Mouse (Mus musculus): ENCODE data around the gene Hexim2.
A peak's percentile ranks its signal among the peaks of the same experiment; 100 is the strongest.

Gene Hexim2

DNA sequence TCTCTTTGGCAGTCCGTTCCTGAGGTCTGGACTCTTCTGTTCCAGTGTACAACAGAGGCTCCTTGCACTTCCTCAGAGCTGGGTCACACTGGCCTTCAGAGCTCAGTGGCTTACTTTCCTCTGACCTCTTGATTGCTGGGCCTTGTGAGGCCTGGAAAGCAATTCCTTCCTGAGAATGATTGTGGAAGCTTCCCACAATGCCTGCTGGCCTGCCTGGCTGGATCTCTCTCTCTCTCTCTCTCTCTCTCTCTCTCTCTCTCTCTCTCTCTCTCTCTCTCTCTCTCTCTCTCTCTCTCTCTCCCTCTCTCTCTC lies 9.7 kb downstream of the Hexim2 start:
- peak; percentile 9 for DNase-seq (ENCODE audit: low spot score)

DNA sequence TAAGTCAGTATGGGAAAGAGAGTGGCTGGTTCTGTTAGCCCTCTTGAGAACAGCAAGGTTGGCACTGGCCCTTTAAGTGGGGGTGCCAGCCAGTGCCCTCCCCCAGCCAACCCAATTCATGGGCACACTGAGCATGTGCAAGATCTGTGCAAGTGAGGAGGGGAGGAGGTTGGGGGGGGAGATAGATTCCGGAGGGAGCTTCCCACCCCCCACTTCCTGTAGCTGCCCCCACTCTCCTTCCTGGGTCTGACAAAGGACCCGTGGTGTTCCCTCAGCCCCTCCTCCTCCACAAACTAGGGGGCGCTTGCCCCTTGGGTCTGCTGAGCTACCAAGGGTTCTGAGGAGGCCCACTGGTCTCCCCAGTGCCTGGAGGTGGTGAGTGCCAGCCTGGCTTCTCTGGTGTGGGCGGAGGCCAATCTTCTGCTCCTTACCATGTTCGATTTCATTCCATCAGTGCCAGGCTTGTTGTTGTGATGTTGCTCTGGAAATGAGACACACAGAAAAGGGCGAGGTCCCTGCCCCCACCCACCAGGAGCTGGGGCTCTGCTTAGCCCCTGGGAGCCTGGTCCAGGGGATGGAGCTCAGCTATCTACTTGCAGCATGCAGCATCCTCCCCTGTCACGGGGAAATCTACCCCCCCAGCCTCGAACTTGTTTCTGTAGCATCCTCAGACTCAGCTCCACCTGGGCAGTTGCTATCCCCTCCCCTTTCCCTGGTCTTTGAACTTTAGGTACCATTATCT lies 10.4 kb downstream of the Hexim2 start:
- peak; percentile 48 for DNase-seq (ENCODE audit: low spot score)

DNA sequence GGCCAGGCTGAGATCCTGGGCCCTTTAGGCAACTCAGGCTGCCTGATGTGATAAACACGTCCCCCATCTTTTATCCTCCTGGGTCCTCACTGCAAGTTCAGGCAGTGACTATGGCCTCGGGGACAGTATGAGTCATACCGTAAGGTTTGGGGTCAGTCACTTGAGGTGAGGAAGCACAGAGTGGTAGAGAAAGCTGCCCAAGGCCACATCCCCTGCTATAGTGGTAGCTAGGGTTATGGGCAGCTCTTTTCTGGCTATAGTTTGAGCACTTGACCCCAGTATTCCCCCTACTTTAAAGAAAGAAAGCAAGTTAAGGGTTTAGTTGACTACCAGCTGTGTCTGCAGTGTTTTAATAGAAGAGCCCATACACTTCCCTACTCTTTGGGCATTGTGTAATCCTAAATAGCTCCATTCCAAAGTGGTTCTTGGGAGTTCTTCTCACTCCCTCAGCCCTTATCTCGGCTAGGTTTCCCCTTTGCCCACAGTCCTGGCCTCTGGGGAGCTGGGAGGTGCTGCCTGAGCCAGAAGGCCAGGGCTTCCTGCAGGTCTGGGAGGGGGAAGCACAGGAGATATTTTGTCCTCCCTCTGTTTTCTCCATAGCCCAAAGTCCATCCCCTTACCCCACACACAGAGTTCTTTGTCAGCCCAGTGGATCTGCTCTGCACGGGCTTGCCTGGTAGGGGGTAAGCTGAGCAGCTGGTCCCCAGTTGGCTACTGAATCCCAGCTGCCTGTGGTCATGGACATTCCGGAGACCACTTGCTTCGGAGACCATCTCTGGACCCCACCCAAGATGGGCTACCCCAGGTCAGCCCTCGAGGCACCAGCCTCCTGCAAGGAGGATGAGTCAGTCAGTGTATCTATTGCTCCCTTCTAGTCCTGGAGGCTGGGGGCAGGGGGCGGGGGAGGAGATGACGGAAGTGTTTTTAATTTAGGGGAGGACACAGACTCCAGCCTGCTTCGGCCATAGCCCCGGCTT lies 12.4 kb downstream of the Hexim2 start:
- DNase-seq (ENCODE audit: low spot score): no peak

DNA sequence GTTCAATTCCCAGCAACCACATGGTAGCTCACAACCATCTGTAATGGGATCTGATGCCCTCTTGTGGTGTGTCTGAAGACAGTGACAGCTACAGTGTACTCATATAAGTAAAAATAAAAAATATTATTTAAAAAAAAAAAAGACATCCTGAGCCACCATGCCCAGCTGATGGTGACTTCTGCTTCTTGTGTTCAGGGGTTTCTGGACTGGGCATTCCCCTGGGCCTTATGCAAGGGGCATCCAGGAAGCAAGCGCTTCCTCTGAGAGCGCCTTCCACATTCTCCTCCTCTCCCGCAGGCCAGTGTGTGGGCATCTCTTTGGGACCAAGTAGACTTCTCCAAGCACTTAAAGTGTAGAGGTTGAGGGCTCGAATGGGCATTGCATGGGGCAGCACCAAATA lies 14.2 kb downstream of the Hexim2 start:
- no peak for DNase-seq (ENCODE audit: low spot score)

DNA sequence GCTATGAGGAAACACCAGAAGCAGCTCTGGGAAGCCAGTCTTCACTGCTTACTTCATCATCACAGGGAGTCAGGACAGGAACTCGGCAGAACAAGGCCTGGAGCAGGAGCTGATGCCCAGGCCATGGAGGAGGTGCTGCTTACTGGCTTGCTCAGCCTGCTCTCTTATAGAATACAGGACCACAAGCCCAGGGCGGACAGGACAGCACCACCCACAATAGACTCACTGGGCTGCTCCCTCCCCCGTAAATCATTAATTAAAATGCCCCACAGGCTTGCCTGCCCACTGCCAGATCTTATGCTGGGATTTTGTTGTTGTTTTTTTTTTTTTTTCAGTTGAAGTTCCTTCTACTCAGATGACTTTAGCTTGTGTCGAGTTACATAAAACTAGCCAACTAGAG lies 15.5 kb downstream of the Hexim2 start:
- no peak for DNase-seq (ENCODE audit: low spot score)

DNA sequence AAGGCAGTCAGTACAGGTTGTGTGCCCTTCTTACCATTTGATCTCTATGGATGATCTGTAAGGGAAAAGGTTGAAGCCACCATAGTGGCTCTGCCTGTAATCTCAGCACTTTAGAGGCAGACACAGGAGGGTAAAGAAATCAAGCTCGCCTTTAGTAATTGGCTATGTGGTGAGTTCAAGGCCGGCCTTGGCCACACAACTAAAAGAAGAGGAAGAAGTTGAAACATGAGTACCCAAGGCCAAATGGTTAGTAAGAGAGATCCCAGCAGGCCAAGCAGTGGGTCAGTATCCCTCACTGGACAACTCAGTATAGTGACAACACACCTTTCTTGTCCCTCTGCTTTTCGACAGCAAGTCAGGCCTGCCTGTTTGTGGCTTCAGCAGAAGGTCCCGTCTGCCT lies 17.5 kb downstream of the Hexim2 start:
- no peak for DNase-seq (ENCODE audit: low spot score)

DNA sequence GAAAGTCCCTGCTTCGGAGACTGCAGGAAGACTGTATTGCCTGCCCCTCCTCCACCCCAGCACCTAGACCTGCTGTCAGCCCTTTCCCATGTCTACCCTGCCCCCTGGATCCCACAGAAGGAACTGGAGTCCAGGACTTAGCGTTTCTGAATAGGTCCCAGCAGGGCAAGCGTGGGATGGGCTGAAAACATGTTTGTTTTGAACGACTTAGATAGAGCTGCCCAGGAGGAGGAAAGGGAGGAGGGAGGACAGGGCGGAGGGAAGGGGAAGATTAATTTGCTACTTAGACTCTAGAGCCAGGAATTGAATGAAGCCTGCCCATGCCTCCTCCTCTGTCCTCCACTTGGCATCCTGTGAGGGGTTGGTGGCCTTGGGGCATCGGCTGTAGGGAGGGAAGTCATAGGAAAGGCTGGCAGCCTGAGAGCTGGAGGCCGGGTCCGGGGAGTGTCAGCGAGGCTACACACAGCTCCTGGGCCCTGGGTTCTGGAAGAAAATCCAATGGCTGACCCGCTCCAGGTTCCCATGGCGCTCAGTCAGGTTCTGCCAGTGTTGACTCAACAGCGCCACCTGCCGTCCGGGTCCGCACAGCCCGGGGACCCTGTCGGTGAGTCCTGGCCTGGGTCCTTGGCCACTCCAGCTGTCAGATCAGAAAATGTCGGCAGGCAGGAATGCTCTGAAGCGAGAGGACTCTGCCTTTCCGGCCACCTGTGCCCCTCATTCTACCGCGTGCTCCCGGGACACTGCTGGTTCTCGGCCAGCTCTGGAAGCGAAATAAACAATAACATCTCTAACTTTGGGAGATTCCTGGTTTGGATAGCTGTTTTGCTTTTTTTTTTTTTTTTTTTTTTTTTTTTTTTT lies 26.6 kb downstream of the Hexim2 start:
- DNase-seq (ENCODE audit: low spot score): peak; percentile 94

DNA sequence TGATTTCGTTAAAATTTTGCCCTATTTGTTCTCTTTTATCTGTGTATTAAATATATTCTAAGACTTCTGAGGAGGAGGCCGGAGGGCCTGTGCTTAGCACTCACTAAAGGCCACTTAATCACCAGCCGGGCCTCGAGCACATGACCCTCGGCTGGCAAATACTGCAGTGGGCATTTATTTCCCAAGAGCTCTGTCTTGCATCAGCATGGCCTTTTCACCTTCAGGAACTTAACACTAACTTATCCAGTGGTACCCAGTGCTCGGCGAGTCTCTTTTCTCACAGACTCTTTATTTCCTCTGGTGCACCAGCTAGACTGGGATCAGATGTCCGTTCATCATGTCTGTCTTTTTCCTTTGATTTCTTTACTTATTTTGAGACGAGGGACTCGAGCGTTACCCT lies 28.5 kb downstream of the Hexim2 start:
- no peak for DNase-seq (ENCODE audit: low spot score)

DNA sequence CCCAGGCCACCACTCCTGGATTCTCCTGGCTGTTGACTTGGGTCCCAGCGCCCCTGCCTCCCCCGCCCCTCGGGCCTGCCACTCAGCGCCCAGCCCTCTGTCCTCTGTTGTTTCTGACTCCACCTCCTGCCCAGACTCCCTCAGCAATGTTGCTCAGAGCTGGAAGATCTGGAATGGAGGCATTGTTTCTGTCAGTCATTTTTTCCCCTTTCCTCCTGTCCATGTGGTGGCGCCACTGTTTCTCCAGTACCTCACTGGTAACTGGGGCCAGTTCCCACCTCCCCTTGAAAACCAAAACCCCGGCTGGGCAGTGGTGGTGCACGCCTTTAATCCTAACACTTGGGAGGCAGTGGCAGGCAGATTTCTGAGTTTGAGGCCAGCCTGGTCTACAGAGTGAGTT lies 29.2 kb downstream of the Hexim2 start:
- DNase-seq (ENCODE audit: low spot score): no peak

DNA sequence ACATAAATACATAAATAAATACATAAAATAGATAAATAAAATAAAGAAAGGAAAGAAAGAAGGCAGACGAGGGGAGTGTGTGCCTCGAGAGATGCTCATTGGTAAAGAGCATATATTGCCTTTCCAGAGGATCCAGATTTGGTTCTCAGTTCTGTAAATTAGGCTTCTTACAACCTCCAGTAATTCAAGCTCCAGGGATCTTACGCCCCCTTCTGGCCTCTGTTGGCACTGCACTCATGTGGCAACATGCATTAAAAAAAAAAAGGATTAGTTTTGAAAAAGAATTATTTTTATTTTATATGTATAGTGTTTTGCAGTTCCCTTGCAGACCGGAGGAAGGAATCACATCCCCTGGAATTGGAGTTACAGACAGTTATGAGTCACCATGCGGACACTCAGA lies 29.9 kb downstream of the Hexim2 start:
- peak; percentile 15 for DNase-seq (ENCODE audit: low spot score)

DNA sequence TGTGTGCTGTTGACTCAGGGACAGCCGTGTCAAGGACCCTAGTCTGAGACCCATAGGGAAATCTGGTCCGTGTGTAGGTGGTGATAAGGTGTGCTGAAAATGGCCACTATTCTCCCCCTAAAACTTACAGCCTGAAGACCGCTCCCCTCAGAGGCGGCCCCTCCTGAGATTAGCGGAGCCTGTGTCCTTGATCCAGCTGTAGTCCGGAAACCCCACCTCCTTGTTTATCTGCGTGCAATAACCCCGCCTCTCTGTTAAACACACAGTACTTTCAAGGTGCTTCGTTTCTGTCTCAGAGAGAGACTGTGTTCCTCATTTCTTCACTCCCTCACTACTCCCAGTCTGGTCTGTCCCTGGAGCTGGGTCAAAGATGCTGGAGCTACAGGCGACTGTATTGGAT lies 32.2 kb downstream of the Hexim2 start:
- peak; percentile 13 for DNase-seq (ENCODE audit: low spot score)

DNA sequence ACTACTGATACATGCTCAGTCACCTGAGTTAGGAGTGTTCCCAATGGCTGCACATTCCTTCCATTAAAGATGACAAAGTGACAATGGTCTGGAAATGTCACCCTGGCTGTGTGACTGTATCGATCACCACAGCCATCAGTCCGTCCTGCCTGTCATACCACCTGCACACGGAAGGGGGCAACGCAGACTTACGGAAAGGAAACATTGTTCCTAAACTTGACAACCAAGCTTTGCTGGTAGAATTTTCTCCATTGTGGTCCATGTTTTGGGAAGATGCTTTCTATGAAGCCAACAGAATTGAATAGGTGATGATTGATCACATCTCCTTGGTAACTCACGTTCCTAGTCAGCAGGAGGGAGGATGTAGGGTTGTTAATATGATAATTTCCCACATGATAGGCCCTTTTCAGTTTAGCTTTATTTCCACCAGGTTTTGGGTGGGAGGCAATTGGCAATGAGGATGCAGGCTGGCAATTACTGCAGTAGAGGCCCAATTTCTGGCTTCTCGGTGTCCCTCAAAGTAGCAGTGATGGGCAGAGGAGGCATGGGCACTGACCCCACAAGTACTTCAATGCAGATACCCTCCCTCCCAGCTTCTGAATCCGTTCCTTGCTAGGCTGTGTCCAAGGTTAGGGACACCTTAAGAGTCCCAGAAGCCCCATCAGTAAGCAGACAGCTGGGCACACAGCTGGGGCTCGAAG lies 36.6 kb downstream of the Hexim2 start:
- DNase-seq (ENCODE audit: low spot score): peak; percentile 83

DNA sequence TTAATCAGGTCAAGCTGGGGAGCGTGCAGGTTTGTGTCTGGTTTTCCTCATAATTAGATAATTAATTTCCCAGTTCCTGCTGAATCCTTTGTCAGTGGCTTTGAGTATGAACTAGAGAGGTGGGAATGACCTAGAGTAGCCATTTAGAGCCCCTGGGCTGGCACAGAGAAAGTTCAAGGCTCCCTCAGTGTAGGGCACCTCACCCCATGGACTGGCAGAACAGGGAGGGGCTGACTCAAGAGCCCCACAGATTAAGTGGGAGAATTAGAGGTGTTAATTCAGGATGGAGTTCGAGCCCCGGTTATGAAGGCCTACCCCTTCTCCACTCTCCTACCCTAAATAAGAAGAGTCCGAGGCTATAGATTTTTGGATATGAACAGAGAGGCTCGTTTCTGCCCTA lies 37.4 kb downstream of the Hexim2 start:
- no peak for DNase-seq (ENCODE audit: low spot score)

DNA sequence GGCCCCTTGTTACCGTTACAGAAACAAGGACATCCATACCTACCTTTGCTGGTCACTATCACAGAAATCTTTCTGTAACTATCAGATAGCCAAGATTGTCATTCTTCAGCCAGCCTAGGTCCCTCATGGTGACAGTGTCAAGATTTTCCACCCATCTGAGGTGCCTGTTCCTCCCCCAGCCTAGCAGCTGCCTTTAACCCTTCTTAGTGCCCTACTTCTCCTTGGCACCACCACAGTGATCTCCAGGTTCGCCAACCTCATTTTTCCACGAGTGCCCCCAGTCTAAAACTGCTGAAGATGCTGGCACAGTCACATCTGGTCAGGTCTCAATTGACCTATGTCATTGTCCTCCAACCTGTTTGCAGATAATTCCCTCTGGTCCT lies 37.9 kb downstream of the Hexim2 start:
- DNase-seq (ENCODE audit: low spot score): no peak

DNA sequence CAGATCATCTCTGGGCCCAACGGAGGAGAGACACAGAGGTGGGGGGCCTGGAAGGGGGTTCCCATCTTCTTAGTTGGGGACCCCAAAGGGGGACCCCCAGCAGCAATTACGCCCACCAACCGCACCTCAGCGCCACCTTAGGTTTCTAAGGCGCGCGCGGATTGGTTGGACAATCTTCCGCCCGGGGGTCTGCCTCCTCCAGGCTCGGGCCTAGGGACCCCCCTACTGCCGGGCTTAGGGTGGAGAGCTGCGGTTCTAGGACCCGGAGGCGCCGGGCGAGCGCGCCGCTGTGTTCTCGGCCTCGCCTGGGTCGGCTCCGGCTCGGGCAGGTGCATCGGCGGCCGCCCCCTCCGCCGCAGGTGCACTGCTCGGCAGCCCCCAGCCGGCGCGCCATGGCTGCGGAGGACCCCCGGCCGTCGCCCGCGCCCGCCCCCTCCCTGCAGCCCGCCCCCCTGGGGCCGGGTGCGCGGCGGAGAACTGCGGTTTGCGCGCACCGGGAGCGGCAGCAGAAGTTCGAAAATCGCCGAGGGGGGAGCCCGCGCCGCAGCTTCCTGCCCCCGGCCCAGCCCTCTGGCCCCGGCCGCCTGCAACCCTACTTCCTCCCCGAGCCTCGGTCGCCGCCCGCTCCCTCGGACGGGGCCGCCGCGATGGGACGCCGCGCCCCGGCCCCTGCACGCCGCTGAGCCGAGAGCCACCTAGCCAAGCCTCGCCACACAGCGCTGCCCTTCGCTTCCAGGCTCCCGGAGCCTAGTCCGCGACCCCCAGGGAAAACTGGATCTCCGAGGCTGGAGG lies 38.5 kb downstream of the Hexim2 start, which contains the start of gene Fmnl1:
Fmnl1 (plus strand) TSS at position 614 of the 792 bp plus-strand sequence.
- peak; percentile 29 for DNase-seq (ENCODE audit: low spot score)

DNA sequence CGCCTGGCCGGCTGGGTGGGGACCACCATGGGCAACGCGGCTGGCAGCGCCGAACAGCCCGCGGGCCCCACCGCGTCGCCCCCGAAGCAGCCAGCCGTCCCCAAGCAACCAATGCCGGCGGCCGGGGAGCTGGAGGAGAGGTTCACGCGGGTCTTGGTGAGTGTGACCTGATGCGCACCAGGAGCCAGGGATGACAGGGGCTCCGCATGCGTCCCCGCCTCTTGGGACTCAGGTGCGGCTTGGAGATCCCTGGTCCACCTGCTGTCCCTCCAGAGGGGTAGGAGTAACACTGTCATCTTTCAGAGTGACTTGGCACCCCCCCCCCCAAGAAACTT lies 39.0 kb downstream of the Hexim2 start:
- DNase-seq (ENCODE audit: low spot score): no peak

DNA sequence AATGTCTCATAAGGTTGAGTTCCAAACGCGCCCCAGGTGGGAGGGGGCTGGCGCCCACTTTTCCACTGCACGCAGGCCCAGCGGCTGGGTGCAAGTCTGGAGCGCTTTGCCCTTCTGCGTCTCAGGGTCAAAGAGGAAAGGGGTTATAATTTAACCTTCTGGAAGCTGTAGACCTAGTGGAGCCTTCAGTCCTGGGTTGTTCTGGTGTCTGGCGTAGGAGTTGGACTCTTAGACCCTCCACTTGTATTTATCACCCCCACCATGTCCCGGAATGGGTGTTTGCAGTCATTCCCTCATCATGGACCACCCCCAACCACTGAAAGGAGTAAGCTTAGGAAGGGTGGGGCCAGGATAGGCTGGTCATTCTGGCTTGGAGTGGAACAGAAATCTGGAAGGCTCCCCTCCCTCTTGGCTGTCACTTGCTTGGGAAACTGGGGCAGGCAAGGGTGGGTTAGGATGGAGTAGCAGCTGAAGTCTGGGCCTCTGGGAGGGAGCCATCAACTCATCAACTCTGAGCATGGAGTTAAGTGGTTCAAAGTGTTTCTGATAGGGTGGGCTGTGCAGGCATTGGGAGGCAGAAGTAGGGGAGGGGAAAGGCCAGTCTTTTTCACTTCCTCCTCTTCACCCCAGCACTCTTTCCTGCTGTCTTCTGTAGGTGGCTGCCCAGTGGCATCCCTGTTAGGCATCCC lies 39.6 kb downstream of the Hexim2 start:
- no peak for DNase-seq (ENCODE audit: low spot score)

DNA sequence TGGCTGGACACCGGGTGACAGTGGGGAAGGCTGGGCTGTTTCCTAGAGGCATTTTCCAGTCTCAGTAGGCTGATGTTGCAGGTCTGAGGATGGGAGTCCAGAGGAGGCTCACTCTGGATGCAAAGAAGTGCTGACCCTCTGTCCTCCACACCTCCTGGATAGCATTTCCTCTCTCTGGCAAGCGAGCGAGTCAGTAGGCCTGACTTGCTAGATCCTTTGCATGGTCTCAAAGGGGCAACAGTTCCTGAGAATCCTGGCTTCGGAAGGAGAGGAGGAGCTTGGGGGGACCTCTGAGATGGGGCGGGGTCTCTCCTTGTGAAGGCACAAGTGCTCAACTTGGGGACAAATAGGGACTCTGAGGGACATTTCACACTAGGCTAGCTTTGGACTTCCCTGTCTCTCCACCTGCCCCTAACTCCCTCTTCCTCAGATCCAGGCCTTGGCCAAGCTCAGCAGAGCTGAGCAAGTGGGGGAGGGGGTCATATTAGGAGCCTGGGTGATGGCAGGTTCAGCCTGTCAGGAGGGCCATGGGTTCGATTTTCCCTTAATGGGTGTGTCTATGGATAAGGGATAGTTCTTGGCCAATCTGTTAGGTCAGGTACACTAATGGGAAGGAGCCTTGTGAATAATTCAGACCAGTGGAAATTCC lies 40.3 kb downstream of the Hexim2 start:
- DNase-seq (ENCODE audit: low spot score): no peak

DNA sequence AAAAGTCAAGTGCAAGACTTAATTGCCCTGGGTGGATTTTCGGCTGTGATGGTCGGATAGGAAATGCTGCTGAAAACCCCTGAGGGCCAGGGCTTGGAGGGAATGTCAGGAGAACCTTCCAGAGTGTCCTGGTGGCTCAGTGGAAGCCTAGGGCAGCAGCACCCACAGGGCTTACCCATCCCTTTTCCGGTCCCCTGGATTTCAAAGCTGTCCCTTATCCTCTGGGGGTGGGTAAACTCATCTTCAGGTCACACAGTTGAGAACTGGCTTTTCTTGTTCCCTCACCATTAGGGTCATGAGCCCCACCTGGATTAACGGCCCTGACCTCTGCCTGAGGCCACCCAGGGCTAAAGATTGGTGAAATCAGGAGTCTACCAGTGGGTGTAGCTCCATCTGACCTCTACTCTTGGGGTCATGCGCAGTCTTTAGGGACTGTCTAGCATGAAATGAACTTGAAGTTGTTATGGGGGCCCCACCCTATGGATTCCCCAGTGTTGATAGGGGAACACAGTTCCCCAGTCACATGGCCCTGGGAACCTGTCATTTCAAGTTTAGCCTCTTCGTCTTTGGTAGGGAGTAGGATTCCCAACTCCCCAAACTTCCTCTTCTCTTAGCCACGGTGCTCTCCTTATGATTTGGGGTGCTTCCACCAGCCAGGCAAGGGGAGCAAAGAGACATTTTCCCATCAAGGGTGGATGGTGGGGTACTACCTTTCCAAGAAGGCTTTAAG lies 41.0 kb downstream of the Hexim2 start:
- DNase-seq (ENCODE audit: low spot score): no peak

Data from embryo, embryonic 10.5 days (tissue).